Mouse (Mus musculus) ovary, postnatal 36 days (tissue): ENCODE results near the gene Ccdc150.

Experiments
- DNase-seq: peaks from one replicate; pipeline ENCODE4 v3.0.0; 2022; ENCODE audit warnings: low spot score, mixed read lengths

Gene Ccdc150

DNA sequence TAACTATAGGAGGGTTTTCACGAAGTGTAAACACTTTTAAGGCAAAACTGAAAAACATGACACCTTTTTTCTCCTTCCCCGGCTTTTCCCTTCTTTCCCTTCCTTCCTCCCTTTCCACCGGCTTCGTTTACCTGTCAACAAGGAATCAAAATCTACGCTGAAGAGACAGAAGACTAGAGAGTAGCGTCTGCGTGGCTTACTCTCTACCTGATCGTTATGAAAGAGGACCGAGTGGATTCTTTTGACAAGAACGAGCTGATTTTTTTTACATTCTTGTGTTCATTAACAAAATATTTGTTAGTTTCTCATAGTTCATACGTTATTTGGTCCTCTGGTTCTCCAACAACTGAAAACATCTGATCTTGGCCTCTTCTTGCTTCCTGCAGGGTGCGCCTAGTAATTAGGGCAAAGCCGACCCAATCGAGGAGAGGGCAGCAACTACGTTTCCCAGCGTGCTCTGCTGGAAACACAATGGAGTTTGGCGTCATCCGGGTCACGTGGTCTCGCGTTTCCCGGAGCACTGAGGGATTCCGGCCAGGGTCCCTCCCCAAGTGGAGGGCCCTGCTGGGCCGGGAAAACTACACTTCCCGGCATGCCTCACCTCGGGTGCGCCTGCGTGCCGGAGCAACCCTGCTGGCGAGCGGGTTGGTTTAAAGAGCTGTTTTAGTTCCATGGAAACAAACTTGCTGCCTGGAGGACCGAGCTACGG lies at the start of gene Ccdc150:
Gene Ccdc150 (plus strand): TSS at position 526 of the 709 bp plus-strand sequence.
- peak; percentile 94 for DNase-seq

DNA sequence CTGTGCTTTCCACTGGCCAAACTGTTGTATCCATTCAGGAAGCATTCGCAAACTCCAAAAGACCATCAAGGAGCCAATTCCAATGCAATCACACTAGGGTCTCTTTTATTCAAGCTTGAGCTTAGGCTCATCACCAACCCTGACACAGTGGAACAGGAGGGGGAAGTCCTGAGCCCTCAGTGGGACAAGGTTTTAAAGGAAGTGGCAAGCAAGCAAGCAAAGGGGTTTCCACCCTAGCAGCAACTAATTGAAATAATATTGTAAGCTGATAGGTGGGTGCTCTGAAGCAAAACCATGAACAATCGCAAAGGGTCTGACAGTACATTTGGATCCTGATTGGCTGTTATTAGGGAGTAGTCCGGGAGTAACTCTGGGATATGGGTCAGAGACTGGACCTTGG lies 30.2 kb upstream of the Ccdc150 start:
- no peak for DNase-seq

- DNase-seq, result no peak
Measured at GRCm38 (mm10) chr1:54242722-54243121, 7.8 kb upstream of the Ccdc150 start.

DNA sequence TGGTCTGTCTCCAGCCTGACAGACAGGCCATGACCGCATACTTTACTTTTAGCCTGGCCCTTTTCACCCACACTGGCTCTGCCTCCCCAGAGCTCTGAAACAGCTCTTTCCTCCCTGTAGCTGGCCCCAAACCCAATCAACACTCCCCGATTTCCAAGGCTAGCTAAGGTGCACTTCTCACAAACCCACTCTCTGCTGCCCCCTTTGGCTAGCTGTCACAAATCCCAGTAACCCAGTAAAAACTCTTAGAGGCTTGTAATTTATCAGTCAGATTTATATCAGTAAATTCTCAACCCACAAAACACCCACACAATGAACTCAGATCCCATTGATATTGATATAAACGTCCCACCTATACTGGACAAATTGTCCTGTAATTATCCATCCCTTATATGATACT lies 25.1 kb downstream of the Ccdc150 start:
- no peak for DNase-seq

DNA sequence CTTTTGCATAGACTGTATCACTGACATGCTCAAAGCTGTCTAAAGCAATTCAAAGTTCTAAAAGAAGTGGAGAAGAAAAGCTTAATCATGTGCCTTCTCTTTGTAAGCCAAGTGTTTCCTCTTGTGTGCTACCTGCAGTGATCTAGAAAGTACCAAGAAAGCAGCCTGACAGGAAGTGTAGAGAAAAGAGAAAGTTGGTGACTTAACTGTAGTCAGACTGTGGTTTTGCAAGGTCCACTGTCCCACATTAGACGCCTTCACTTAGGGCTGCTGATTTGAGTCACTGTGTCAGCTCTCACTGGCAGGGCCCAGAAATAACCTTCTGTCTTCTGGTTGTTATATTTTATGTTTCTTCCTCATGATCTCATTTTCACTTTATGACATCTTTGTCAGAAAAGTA lies 29.1 kb downstream of the Ccdc150 start:
- no peak for DNase-seq

- DNase-seq, result no peak
Measured at GRCm38 (mm10) chr1:54280651-54281050, 30.2 kb downstream of the Ccdc150 start.

- DNase-seq, result no peak
Measured at GRCm38 (mm10) chr1:54306404-54306803, 55.9 kb downstream of the Ccdc150 start.

GRCm38 (mm10) chr1:54326647-54327046 lies 76.2 kb downstream of the Ccdc150 start:
- no peak for DNase-seq

- DNase-seq, result no peak
Measured at GRCm38 (mm10) chr1:54327876-54328545, 77.5 kb downstream of the Ccdc150 start.

GRCm38 (mm10) chr1:54332988-54333387 lies 82.5 kb downstream of the Ccdc150 start:
- DNase-seq, result peak; percentile 16

- DNase-seq, result no peak
Measured at GRCm38 (mm10) chr1:54354786-54355185, 104.3 kb downstream of the Ccdc150 start.

DNA sequence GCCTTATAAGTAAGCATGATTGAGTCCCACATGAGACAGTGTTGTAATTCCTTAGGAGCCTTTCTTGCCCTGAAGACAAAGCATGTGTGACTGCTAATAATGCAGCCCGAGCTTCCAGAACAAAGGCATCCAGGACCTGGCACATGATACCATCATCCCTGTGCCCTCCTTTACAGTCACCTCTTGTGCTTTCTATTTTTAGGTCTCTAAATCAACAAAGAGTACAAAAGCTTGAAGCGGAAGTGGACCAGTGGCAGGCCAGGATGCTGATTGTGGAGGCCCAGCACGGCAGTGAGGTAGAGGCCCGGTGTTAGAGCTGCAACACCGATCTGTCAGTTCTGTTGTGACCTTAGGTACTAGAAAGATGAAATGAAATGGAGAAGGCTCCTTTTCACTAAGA lies 105.0 kb downstream of the Ccdc150 start:
- no peak for DNase-seq

DNA sequence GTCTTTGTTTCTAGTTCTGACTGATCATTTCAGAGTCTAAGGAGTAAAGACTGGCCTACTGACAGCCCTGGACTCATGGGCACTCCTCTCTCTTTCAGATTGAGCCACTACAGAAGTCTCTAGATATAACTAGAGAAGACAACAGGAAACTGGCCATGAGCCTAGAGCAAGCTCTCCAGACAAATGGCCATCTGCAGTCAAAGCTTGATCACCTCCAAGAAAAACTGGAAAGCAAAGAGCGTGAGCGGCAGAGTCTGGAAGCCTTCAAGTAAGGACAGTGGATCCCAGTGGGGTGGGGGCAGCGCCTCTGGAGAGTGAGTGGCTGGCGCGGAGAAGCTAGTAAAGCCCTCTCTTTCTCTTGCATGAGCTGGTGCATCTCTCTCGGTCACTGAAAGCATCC lies 106.1 kb downstream of the Ccdc150 start:
- DNase-seq, result no peak

- DNase-seq, result no peak
Measured at GRCm38 (mm10) chr1:54377506-54378051, 127.1 kb downstream of the Ccdc150 start.

- DNase-seq, result peak; percentile 35
Measured at GRCm38 (mm10) chr1:54380978-54381914, 130.8 kb downstream of the Ccdc150 start.

- DNase-seq, result no peak
Measured at GRCm38 (mm10) chr1:54384221-54384620, 133.7 kb downstream of the Ccdc150 start.

- DNase-seq, result no peak
Measured at GRCm38 (mm10) chr1:54402736-54403135, 152.3 kb downstream of the Ccdc150 start.
